Mouse (Mus musculus): ENCODE results near the gene S100a4. TPM values are rescaled to one million over a fixed set of nuclear protein-coding genes. Genes with fewer than 3 reads are reported as not detected.
A peak's percentile ranks its signal among the peaks of the same experiment; 100 is the strongest.

S100a4 gene
- total and polyA plus RNA-seq, 3 experiments, result 9.9 to 20.4 (median 11.4) TPM

DNA sequence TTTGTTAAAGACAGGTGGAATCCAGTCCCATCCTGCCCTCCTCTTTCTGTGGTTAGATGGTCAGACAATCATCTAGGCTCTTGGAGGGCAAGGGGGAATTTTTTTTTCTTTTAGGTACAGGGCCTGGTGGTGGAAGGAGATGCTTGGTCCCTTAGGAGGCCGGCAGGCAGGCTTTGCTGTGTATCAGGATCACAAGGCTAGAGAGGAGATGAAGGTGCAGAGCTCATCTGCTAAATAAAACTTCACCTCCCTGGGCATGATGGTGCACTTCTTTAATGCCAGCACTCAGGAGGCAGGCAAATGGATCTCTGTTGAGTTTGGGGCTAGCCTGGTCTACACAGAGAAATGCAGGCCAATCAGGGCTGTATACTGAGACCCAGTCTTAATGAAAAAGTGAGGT, 12.3 kb downstream of the S100a4 start:
- DNase-seq, result no peak
- Histone ChIP-seq H3K4me3 (no peak overlapping the region), H3K4me1 (ENCODE audit: control insufficient read depth, insufficient read depth, low read length) (peaks cover 3% of the 10 kb centered on the region; the same call in 1 of the 2 replicates), H3K36me3 (ENCODE audit: control insufficient read depth, insufficient read depth, low read length) (no peaks in the 10 kb centered on the region), H3K27ac (no peak overlapping the region), H3K9ac (ENCODE audit: low read depth, low read length) (no peak overlapping the region), H3K27me3 (ENCODE audit: control insufficient read depth, insufficient read depth, low read length) (no peaks in the 10 kb centered on the region), H3K79me2 (replicated peaks; ENCODE audit: control insufficient read depth, insufficient read depth, low read length) (no peaks in the 10 kb centered on the region)
- WGBS, result 38% methylated on average over 1 of the region's 1 CpGs
- TF ChIP-seq CTCF (IDR thresholded peaks at IDR 0.05) (no peak), POLR2A (IDR thresholded peaks at IDR 0.05; ENCODE audit: insufficient read depth, low read depth, low read length) (no peak), EP300 (IDR thresholded peaks at IDR 0.05; ENCODE audit: insufficient read depth, low read depth, low read length) (no peak)
- intact Hi-C loops (cut with DNase I), result loop anchor here (1.0 to 10.0 kb wide), 4 partner anchors 31 to 201 kb away; partner anchors contain the start of gene Snapin

DNA sequence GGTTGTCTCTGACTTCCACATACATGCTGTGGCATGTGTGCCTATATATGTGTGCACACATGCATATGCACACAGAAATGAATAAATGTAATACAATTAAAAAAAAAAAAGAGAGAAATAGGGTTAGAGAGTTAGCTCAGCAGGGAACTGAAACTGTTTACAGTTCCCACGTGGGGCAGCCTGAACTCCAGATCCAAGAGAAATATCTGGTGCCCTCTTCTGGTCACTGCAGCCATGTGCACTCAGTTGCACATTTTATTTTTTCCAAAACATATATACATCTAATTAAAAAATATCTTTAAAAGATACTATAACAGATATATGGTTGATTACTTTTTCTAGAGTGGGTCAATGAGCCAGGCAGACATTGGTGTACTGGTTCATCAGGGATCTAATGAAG, 14.0 kb downstream of the S100a4 start:
- no peak for DNase-seq
- Histone ChIP-seq H3K27me3 (ENCODE audit: control insufficient read depth, insufficient read depth, low read length) (no peaks in the 10 kb centered on the region), H3K27ac (no peak overlapping the region), H3K4me3 (no peak overlapping the region), H3K9ac (ENCODE audit: low read depth, low read length) (no peak overlapping the region), H3K4me1 (ENCODE audit: control insufficient read depth, insufficient read depth, low read length) (peaks cover 2% of the 10 kb centered on the region; the same call in 1 of the 2 replicates), H3K36me3 (ENCODE audit: control insufficient read depth, insufficient read depth, low read length) (no peaks in the 10 kb centered on the region), H3K79me2 (replicated peaks; ENCODE audit: control insufficient read depth, insufficient read depth, low read length) (no peaks in the 10 kb centered on the region)
- 14% methylated on average over 1 of the region's 1 CpGs for WGBS
- intact Hi-C loops (cut with DNase I), result loop anchor here (10.0 kb wide), 1 partner anchor 203 kb away; no protein-coding TSS in a partner anchor
- TF ChIP-seq POLR2A (IDR thresholded peaks at IDR 0.05; ENCODE audit: insufficient read depth, low read depth, low read length) (no peak), CTCF (IDR thresholded peaks at IDR 0.05) (peak; percentile 53), EP300 (IDR thresholded peaks at IDR 0.05; ENCODE audit: insufficient read depth, low read depth, low read length) (no peak)

GRCm38 (mm10) chr3:90621552-90621951, 18.0 kb downstream of the S100a4 start:
- WGBS, result 42% methylated on average over 7 of the region's 7 CpGs
- intact Hi-C loops (cut with DNase I), result no loop called here
- no peaks in the 10 kb centered on the region for H3K79me2 ChIP-seq (replicated peaks; ENCODE audit: control insufficient read depth, insufficient read depth, low read length)
- H3K27ac ChIP-seq, result no peak overlapping the region
- no peaks in the 10 kb centered on the region for H3K27me3 ChIP-seq (ENCODE audit: control insufficient read depth, insufficient read depth, low read length)
- no peak overlapping the region for H3K4me3 ChIP-seq
- H3K36me3 ChIP-seq (ENCODE audit: control insufficient read depth, insufficient read depth, low read length), result no peaks in the 10 kb centered on the region
- H3K9ac ChIP-seq (ENCODE audit: low read depth, low read length), result no peak overlapping the region
- H3K4me1 ChIP-seq (ENCODE audit: control insufficient read depth, insufficient read depth, low read length), result peaks cover 2% of the 10 kb centered on the region
- no peak for TF ChIP-seq CTCF (IDR thresholded peaks at IDR 0.05)
- TF ChIP-seq POLR2A (IDR thresholded peaks at IDR 0.05; ENCODE audit: insufficient read depth, low read depth, low read length), result no peak
- no peak for TF ChIP-seq EP300 (IDR thresholded peaks at IDR 0.05; ENCODE audit: insufficient read depth, low read depth, low read length)
- no peak for DNase-seq

GRCm38 (mm10) chr3:90623435-90624071, 20.0 kb downstream of the S100a4 start:
- Histone ChIP-seq H3K79me2 (replicated peaks; ENCODE audit: control insufficient read depth, insufficient read depth, low read length) (no peaks in the 10 kb centered on the region), H3K27ac (no peak overlapping the region), H3K4me1 (ENCODE audit: control insufficient read depth, insufficient read depth, low read length) (peaks cover 2% of the 10 kb centered on the region), H3K4me3 (no peak overlapping the region), H3K36me3 (ENCODE audit: control insufficient read depth, insufficient read depth, low read length) (no peaks in the 10 kb centered on the region), H3K9ac (ENCODE audit: low read depth, low read length) (no peak overlapping the region), H3K27me3 (ENCODE audit: control insufficient read depth, insufficient read depth, low read length) (no peaks in the 10 kb centered on the region)
- DNase-seq, result peak; percentile 68 to 72
- TF ChIP-seq CTCF (IDR thresholded peaks at IDR 0.05) (no peak), EP300 (IDR thresholded peaks at IDR 0.05; ENCODE audit: insufficient read depth, low read depth, low read length) (no peak), POLR2A (IDR thresholded peaks at IDR 0.05; ENCODE audit: insufficient read depth, low read depth, low read length) (no peak)
- intact Hi-C loops (cut with DNase I), result no loop called here
- 14% methylated on average over 2 of the region's 2 CpGs for WGBS

DNA sequence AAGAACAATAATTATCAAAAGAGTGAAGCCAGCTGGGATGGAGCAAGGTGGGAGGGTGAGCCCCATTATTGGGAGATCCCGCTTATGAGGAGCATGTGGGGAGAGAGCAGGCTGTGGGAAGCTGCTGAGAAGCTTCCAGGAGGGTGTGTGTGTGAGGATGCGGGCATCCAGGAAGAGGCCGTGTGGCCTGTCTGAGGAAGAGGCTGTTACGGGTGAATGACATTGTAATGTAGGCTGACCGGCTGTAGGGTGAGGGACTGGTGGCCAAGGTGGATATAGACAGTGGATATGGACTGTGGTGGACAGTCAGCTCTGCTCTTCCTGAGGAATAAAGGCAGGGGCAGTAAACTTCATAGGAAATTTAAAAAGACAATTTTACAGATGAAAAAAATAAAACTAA, 21.9 kb downstream of the S100a4 start:
- DNase-seq, result no peak
- Histone ChIP-seq H3K27ac (no peak overlapping the region), H3K9ac (ENCODE audit: low read depth, low read length) (no peak overlapping the region), H3K27me3 (ENCODE audit: control insufficient read depth, insufficient read depth, low read length) (no peaks in the 10 kb centered on the region), H3K4me1 (ENCODE audit: control insufficient read depth, insufficient read depth, low read length) (peaks cover 2% of the 10 kb centered on the region), H3K79me2 (replicated peaks; ENCODE audit: control insufficient read depth, insufficient read depth, low read length) (no peaks in the 10 kb centered on the region), H3K4me3 (no peak overlapping the region), H3K36me3 (ENCODE audit: control insufficient read depth, insufficient read depth, low read length) (no peaks in the 10 kb centered on the region)
- intact Hi-C loops (cut with DNase I), result no loop called here
- TF ChIP-seq POLR2A (IDR thresholded peaks at IDR 0.05; ENCODE audit: insufficient read depth, low read depth, low read length) (no peak), CTCF (IDR thresholded peaks at IDR 0.05) (no peak), EP300 (IDR thresholded peaks at IDR 0.05; ENCODE audit: insufficient read depth, low read depth, low read length) (no peak)
- WGBS, result 74% methylated on average over 5 of the region's 5 CpGs

- no peaks in the 10 kb centered on the region for H3K36me3 ChIP-seq (ENCODE audit: control insufficient read depth, insufficient read depth, low read length)
- H3K27ac ChIP-seq, result no peak overlapping the region
- H3K27me3 ChIP-seq (ENCODE audit: control insufficient read depth, insufficient read depth, low read length), result no peaks in the 10 kb centered on the region
- no peaks in the 10 kb centered on the region for H3K79me2 ChIP-seq (replicated peaks; ENCODE audit: control insufficient read depth, insufficient read depth, low read length)
- intact Hi-C loops (cut with DNase I), result no loop called here
- H3K4me3 ChIP-seq, result no peak overlapping the region
- peaks cover 2% of the 10 kb centered on the region for H3K4me1 ChIP-seq (ENCODE audit: control insufficient read depth, insufficient read depth, low read length)
- no peak overlapping the region for H3K9ac ChIP-seq (ENCODE audit: low read depth, low read length)
- DNase-seq, result no peak
- TF ChIP-seq POLR2A (IDR thresholded peaks at IDR 0.05; ENCODE audit: insufficient read depth, low read depth, low read length) (no peak), CTCF (IDR thresholded peaks at IDR 0.05) (no peak), EP300 (IDR thresholded peaks at IDR 0.05; ENCODE audit: insufficient read depth, low read depth, low read length) (no peak)
- 65% methylated on average over 9 of the region's 9 CpGs for WGBS
Measured at GRCm38 (mm10) chr3:90626266-90627021, 22.9 kb downstream of the S100a4 start.
